ENCODE assay signal across 16 mouse cellular contexts in genomic region chr10:23090323-23090722, GRCm38 (mm10).
"Had no signal": no experiment of that assay in that cellular context is flagged by ENCODE, and none has a peak within 500 bp of the region (broad histone marks: within the 10 kb centered on the region; RNA-seq: fewer than 3 reads in every experiment).

No protein-coding gene starts in this region.

- H3K27me3 ChIP-seq: liver, embryonic 13.5 days; midbrain, embryonic 12.5 days; midbrain, embryonic 15.5 days; neural tube, embryonic 13.5 days had no signal

- ATAC-seq: midbrain, embryonic 15.5 days had no signal

- H3K4me1 ChIP-seq: liver, embryonic 13.5 days; midbrain, embryonic 12.5 days; midbrain, embryonic 15.5 days; neural tube, embryonic 13.5 days had no signal

- H3K36me3 ChIP-seq: liver, embryonic 13.5 days; midbrain, embryonic 12.5 days; midbrain, embryonic 15.5 days; neural tube, embryonic 13.5 days had no signal

- H3K27ac ChIP-seq: liver, embryonic 13.5 days; midbrain, embryonic 12.5 days; midbrain, embryonic 15.5 days; neural tube, embryonic 13.5 days had no signal

- H3K4me2 ChIP-seq: liver, embryonic 13.5 days; midbrain, embryonic 12.5 days; midbrain, embryonic 15.5 days; neural tube, embryonic 13.5 days had no signal

- H3K9me3 ChIP-seq: liver, embryonic 13.5 days; midbrain, embryonic 12.5 days; midbrain, embryonic 15.5 days; neural tube, embryonic 13.5 days had no signal

- H3K4me3 ChIP-seq: liver, embryonic 13.5 days; midbrain, embryonic 12.5 days; midbrain, embryonic 15.5 days; myocyte; neural tube, embryonic 13.5 days had no signal

- H3K9ac ChIP-seq: liver, embryonic 13.5 days; midbrain, embryonic 12.5 days; midbrain, embryonic 15.5 days; neural tube, embryonic 13.5 days had no signal

- DNase-seq: kidney, adult 18-20 months; kidney, adult 9 months; kidney, postnatal 14 days; kidney, postnatal 4 days; liver, embryonic 13.5 days; lung, adult 2 months; lung, postnatal 14 days; lung, postnatal 4 days; retina, postnatal 1 day; right cerebral cortex, postnatal 14 days; thymus, adult 18-20 months; thymus, postnatal 36 days had no signal
